Mouse (Mus musculus) kidney, adult 10 weeks (tissue): ENCODE data around the gene Ilf3. TPM values are rescaled to one million over a fixed set of nuclear protein-coding genes. Genes with fewer than 3 reads are reported as not detected.

Source experiments
- polyA plus RNA-seq: library from polyadenylated mRNA; stranded (reverse); fragments of 350-450 nt; fragmentation: Illumina TruSeq; extraction: RNeasy Lipid Tissue Mini Kit (QIAGEN cat#74804); gene quantifications from one replicate; pipeline ENCODE4 v1.2.3, GENCODE M21; 2014; ENCODE audit warnings: low read depth, low replicate concordance

Ilf3 gene
- polyA plus RNA-seq = 12.2 TPM

DNA sequence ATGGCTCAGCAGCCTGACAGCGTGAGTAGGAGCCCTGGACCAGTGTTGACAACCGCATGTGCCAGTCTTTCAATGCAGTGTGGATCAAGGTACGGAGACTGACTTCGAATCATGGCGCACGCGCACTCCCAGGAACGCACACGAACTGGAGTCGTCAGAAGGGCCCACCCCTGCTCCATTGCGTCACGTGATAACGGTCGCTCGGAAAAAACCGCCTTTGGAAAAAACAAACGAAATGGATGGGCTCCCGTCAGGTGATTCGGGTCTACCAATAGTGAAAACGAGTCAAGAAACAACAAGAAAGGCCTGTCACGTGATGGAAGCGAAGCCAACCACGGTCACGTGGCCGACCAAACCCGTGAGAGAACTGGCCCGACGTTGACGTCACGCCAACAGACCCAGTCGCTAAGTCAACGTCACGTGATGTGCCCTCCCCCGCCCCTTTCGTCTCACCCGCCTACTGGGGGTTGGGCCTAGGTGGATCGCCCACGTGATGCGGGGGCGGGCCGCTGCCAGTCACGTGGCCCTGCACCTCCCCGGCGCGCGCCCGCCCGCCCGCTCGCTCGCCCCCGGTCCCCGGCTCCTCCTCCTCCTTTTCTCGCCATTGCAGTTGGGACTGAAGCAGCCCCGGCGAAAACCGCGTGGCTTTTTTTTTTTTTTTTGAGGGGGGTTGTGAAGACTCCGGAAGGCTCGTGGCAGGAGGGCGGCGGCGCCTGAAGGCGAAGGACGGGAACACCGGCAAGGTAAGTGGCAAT, at the start of gene Ilf3:
Gene Ilf3, plus strand, starts transcription at position 515 of the 755 bp plus-strand sequence.

DNA sequence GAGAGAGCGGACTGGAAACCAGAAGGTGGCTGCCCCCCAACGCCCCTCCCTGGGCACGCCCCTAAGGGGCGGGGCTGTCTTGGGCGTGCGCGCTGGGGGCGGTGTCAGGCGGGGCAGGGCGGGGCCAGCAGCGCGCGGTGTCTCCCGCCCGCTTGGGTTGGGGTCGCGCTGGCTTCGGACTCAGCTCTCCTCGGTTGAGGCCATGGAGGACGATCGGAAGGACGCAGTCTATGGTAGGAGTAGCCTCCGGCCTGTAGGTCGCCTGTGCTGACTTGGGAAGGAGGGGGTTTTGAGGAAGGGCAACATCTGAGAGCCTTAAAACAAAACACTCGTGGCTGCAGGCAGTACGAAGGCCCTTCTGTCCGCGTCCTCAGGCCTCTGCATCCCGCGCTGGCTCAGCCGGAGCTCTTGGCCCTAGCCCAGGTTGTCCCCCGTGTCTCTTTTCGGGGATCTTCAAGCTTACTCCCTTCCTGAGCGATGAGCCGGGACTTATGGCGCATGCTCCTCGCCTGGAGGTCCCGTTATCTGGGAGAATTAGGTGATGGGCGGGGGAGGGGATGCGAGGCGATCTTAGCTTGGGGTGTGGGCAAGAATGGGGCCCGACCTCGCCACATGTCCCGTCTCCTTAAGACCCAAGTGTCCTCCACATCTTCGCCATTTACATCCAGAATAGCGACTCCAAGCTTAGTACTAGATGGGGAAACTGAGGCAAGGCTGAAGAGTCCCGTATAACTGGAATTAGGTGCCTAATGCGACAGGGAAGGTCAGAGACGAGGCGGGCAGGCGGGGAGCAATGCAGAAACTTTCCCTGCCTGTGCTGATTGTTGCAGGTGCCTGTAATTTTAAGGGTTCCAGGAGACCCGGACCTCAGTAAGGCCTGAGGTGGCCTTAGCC, 46.8 kb upstream of the Ilf3 start, which contains the start of gene Slc44a2:
Gene Slc44a2, plus strand, starts transcription at position 80 of the 894 bp plus-strand sequence.

DNA sequence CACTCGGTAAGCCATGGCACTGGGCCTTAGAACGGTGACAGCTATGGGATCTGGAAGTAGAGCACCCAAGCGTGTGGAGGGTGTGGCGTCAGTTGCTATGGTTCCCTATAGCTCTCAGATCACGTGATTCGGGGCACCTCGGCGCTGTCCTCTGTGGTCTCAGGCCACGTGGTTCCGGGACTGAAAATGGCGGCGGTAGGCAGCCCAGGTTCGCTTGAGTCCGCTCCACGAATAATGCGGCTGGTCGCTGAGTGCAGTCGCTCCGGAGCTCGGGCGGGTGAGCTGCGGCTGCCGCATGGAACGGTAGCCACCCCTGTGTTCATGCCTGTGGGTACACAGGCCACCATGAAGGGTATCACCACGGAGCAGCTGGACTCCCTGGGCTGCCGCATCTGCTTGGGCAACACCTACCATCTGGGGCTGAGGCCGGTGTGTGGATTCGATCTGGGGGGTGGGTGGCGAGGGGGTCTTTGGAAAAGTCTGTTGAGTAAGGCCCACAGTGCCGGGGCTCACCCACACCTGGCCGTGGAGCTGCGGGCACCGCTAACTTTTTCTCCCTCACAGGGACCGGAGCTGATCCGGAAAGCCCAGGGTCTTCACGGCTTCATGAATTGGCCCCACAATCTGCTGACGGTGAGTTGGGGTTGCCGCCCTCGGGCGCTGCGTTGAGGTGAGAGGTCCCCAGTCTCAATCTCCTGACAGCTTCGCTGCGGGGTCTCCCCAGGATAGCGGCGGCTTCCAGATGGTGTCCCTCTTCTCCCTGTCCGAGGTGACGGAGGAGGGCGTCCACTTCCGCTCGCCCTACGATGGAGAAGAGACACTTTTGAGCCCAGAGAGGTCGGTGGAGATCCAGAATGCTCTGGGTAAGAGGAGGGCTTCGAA, 44.2 kb downstream of the Ilf3 start, which contains the start of gene Qtrt1:
Gene Qtrt1, plus strand, starts transcription at position 169 of the 882 bp plus-strand sequence.

DNA sequence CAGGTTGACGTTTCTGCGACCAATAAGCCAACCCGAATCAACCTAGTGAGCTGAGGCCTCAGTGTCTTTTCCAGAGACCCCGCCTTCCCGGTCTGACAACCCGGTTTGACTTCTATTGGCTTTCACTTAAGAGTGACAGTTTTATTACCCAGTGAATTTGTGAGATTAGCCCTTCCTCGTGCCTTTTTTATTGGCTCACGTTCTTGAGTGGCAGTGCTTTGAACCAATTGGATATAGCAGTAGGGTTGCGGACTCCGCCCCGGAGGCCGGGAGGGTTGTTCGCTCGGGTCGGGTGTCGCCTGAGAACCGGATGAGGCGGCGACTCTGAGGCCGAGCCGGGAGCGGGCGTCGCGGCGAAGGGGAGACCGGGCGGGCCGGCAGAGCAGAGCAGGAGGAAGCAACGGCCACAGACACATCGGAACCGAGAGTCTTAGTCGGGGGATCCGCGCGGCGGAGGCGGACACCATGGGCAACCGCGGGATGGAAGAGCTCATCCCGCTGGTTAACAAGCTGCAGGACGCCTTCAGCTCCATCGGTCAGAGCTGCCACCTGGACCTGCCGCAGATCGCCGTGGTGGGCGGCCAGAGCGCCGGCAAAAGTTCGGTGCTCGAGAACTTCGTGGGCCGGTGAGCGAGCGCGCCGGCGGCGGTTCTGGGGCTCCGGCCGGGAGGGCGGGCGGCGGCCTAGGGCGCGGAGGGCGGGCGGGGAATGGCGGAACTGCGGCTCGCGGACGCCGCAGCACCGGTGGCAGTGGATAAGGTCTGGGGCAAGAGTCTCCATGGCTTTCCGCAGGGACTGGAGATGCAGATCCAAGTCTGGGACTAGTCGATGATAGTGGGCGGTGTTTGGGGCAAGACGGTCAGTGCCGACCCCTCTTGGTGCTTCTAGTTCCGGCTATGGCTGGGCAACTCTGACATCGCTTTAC, 57.2 kb downstream of the Ilf3 start, which contains the start of gene Dnm2:
Gene Dnm2, plus strand, starts transcription at position 278 of the 925 bp plus-strand sequence.

Other genes starting within 250 kb of the Ilf3 start
- 2.0 TPM for gene Tyk2, start 236.6 kb upstream of the Ilf3 start, polyA plus RNA-seq
- gene Cdc37, start 217.9 kb upstream of the Ilf3 start, polyA plus RNA-seq = 9.0 TPM
- gene Pde4a, start 202.2 kb upstream of the Ilf3 start, polyA plus RNA-seq = 0.93 TPM
- 7.0 TPM for gene Keap1, start 128.5 kb upstream of the Ilf3 start, polyA plus RNA-seq
- gene S1pr5, start 119.4 kb upstream of the Ilf3 start, polyA plus RNA-seq = not detected
- 1.3 TPM for gene Atg4d, start 102.6 kb upstream of the Ilf3 start, polyA plus RNA-seq
- 3.3 TPM for gene Kri1, start 79.9 kb upstream of the Ilf3 start, polyA plus RNA-seq
- 3.2 TPM for gene Cdkn2d, start 76.5 kb upstream of the Ilf3 start, polyA plus RNA-seq
- gene Ap1m2, start 55.5 kb upstream of the Ilf3 start, polyA plus RNA-seq = 3.4 TPM
- 13.9 TPM for gene Slc44a2, start 47.2 kb upstream of the Ilf3 start, polyA plus RNA-seq
- gene Qtrt1, start 44.0 kb downstream of the Ilf3 start, polyA plus RNA-seq = not detected
- 17.1 TPM for gene Dnm2, start 57.0 kb downstream of the Ilf3 start, polyA plus RNA-seq
- 2.7 TPM for gene Tmed1, start 142.4 kb downstream of the Ilf3 start, polyA plus RNA-seq
- not detected for gene AB124611, start 158.3 kb downstream of the Ilf3 start, polyA plus RNA-seq
- 2.7 TPM for gene Carm1, start 179.0 kb downstream of the Ilf3 start, polyA plus RNA-seq
- 55.9 TPM for gene Timm29, start 224.9 kb downstream of the Ilf3 start, polyA plus RNA-seq
- 6.8 TPM for gene Yipf2, start 225.0 kb downstream of the Ilf3 start, polyA plus RNA-seq
- gene Smarca4, start 248.3 kb downstream of the Ilf3 start, polyA plus RNA-seq = 3.3 TPM